Mouse (Mus musculus) cerebellum, postnatal 25 days (tissue): ENCODE measurements around the gene Zfp46.

Source experiments
- DNase-seq, 2 experiments: peaks; one replicate each; pipeline ENCODE4 v3.0.0; 2021; ENCODE audit warnings: mixed read lengths in 2 of 2

Gene Zfp46

GRCm38 (mm10) chr4:136317667-136318066 is 33.2 kb downstream of the Zfp46 start:
- no peak for DNase-seq

- no peak for DNase-seq
Measured at GRCm38 (mm10) chr4:136320016-136320415, 35.5 kb downstream of the Zfp46 start.

- peak in 1 of 2 experiments; percentile 46 for DNase-seq
Measured at GRCm38 (mm10) chr4:136324226-136324625, 39.7 kb downstream of the Zfp46 start.

DNA sequence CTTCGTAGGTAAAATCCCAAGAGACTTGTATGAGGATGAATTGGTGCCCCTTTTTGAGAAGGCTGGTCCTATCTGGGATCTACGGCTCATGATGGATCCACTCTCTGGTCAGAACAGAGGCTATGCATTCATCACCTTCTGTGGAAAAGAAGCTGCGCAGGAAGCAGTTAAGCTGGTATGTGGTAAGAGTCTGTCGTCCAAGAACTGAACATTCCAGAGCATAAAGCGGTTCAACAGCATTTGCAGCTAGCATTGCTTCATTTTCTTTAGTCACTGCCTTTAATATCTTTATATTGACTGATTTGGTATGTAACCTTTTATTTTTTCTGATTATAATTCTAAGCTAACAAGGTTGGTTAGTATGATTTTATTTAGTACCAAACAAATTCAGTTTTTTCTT is 42.8 kb downstream of the Zfp46 start:
- DNase-seq: no peak

- no peak for DNase-seq
Measured at GRCm38 (mm10) chr4:136328115-136328514, 43.6 kb downstream of the Zfp46 start.

- DNase-seq: no peak
Measured at GRCm38 (mm10) chr4:136331709-136332108, 47.2 kb downstream of the Zfp46 start.

- no peak for DNase-seq
Measured at GRCm38 (mm10) chr4:136333191-136333590, 48.7 kb downstream of the Zfp46 start.

GRCm38 (mm10) chr4:136335065-136335464 is 50.6 kb downstream of the Zfp46 start:
- no peak for DNase-seq

- DNase-seq: no peak
Measured at GRCm38 (mm10) chr4:136337129-136337528, 52.6 kb downstream of the Zfp46 start.
